Mouse (Mus musculus) mouse trophoblast stem cell (cell line): ENCODE results near the gene Lrrn4cl.
"Not testable (repeated sequence)": the region's sequence is repeated elsewhere in the genome, so short reads cannot be mapped to it uniquely, and the experiment has no call there.

Experiments
- in situ Hi-C, 2 experiments: fragments of 300-500 bp; cut with MseI, MboI; formaldehyde crosslinking; loops; 2 replicates in 1 of 2; 3 replicates in 1 of 2; pipeline ENCODE4 v1.15.1; 2025

Gene Lrrn4cl

GRCm38 (mm10) chr19:8838041-8838730, 12.4 kb upstream of the Lrrn4cl start:
- in situ Hi-C loops, result no loop called here

GRCm38 (mm10) chr19:8839103-8839907, 11.3 kb upstream of the Lrrn4cl start, which contains the start of gene Gng3:
Gng3 (minus strand) TSS chr19:8839194.
- in situ Hi-C loops, result no loop called here

DNA sequence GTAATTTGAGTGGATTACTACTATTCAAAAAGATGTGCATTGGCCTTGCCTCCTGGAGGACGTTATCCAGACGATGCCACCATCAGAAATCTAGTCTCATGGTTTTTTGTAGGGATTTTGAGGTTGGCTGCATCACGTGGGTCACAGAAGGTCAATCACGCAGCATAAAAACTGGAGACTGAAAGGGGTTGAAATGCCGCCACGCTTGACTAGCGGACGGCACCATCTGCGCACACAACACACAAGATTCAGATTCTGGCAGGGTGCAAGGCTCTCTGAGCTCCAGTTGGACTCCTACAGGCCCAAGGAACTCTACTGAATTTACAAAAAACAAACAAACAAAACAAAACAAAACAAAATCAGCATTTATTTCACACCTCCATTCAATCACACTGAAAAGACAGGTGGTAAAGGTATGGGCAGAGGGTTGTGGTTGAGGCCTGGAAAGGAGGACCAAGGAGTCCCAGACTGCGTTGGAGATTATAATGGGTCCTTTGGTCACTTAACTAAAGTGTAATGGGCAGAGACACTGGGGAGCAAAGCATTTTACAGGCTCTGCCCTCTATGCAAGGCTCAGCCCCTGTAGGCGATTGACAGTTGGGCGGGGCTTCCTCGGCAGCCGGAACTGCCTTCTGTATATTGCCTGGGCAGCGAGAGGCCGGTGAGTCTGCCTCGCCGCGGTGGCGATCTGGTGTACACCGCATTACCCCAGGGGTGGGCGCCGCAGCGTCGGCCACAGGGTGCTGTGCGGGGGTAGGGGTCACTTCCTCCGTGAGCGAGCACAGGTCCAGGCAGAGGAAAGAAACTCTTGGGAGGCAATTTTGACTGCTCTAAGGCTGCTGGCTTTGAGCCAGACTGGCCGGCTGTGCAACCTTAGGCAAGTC, 10.4 kb upstream of the Lrrn4cl start:
- in situ Hi-C loops, result no loop called here

DNA sequence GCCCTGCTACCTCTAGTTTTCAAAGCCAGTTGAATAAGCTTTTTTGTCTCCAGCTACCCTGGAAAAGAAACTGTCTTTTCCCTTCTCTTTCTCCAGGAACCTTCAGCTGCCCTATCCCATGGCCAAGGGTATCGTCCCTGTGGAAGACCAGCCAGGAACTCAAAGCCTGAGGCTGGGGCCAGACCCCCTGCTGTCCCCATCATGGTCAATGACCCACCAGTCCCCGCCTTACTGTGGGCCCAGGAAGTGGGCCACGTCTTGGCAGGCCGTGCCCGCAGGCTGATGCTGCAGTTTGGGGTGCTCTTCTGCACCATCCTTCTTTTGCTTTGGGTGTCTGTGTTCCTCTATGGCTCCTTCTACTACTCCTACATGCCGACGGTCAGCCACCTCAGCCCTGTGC, 9.6 kb upstream of the Lrrn4cl start:
- in situ Hi-C loops, result no loop called here

DNA sequence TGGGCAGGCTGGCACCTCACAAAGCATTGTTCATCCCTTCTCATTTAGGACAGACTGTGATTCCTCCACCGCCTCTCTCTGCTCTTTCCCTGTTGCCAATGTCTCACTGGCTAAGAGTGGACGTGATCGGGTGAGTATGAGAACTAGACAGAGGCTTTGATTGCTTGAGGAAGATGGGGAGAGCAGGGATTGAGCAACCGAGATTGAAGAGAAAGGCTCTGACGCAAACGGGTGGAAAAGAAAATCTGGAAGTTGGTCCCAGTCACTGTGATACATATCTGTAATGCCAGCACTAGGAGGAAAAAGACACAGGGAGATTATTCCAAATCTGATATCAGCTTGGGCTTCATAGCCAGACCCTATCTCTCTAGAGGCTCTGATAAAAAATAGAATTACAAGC, 7.6 kb upstream of the Lrrn4cl start:
- in situ Hi-C loops, result no loop called here

GRCm38 (mm10) chr19:8844371-8845129, 6.0 kb upstream of the Lrrn4cl start:
- in situ Hi-C loops, result no loop called here

GRCm38 (mm10) chr19:8848356-8848755, 2.2 kb upstream of the Lrrn4cl start:
- in situ Hi-C loops, result no loop called here

DNA sequence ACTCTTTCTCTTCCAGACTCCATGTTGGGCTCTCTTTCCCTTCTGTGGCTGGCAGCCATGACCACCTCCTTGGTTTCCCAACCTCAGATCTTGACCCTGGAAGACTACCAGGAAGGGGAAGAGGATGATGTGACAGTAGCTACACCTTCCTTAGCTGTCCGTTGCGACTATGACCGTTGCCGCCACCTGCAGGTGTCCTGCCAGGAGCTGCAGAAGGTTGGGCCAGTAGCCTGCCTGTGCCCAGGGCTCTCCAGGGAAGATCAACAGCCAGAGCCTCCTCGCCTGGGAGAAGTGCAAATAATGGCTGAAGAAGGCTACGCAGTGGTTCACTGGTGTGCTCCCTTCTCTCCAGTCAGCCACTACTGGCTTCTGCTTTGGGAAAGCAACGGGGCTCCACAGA, 1.1 kb downstream of the Lrrn4cl start:
- in situ Hi-C loops, result loop anchor here in 1 of 2 experiments (10.0 kb wide), 1 partner anchor 253 kb away; no protein-coding TSS in a partner anchor

- in situ Hi-C loops, result loop anchor here in 1 of 2 experiments (10.0 kb wide), 1 partner anchor 252 kb away; no protein-coding TSS in a partner anchor
These were observed 1.8 kb downstream of the Lrrn4cl start for GRCm38 (mm10) chr19:8852236-8852928.

- in situ Hi-C loops, result loop anchor here in 1 of 2 experiments (10.0 kb wide), 1 partner anchor 252 kb away; no protein-coding TSS in a partner anchor
These were observed 2.5 kb downstream of the Lrrn4cl start for GRCm38 (mm10) chr19:8853117-8853516.

GRCm38 (mm10) chr19:8857689-8858088, 7.1 kb downstream of the Lrrn4cl start:
- in situ Hi-C loops, result loop anchor here (5.0 to 10.0 kb wide), 2 partner anchors 247 to 255 kb away; no protein-coding TSS in a partner anchor

GRCm38 (mm10) chr19:8859018-8859417, 8.4 kb downstream of the Lrrn4cl start:
- in situ Hi-C loops, result loop anchor here (5.0 to 10.0 kb wide), 2 partner anchors 246 to 253 kb away; no protein-coding TSS in a partner anchor

DNA sequence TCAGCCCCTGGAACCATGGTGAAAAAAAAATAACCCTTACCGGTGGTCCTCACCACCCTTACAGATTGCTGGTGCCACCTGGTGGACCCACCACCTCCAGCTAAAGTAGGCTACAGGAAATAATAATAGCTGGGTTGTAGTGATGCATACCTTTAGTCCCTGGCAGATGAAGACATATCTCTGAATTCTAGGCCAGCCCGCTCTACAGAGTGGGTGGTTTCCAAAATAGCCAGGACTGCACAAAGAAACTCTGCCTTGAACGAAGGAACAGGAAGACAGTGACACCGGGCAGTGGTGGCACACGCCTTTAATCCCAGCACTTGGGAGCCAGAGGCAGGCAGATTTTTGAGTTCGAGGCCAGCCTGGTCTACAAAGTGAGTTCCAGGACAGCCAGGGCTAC, 13.7 kb downstream of the Lrrn4cl start:
- in situ Hi-C loops, result no loop called here

DNA sequence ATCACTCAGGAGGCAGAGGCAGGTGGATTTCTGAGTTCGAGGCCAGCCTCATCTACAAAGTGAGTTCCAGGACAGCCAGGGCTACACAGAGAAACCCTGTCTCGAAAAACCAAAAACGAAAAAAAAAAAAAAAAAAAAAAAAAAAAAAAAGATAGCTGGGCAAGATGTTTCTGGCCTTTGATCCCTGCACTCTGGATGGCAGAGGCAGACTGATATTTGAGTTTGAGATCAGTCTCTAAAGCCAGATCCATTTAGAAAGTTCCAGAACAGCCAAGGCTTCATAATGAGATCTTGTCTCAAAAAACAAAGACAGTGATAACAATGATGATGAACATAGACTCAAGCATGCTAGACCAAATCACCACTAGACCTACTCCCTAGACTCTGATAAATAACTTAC, 19.8 kb downstream of the Lrrn4cl start:
- in situ Hi-C loops, result not testable (repeated sequence)

GRCm38 (mm10) chr19:8870838-8871237, 20.3 kb downstream of the Lrrn4cl start:
- in situ Hi-C loops, result no loop called here

DNA sequence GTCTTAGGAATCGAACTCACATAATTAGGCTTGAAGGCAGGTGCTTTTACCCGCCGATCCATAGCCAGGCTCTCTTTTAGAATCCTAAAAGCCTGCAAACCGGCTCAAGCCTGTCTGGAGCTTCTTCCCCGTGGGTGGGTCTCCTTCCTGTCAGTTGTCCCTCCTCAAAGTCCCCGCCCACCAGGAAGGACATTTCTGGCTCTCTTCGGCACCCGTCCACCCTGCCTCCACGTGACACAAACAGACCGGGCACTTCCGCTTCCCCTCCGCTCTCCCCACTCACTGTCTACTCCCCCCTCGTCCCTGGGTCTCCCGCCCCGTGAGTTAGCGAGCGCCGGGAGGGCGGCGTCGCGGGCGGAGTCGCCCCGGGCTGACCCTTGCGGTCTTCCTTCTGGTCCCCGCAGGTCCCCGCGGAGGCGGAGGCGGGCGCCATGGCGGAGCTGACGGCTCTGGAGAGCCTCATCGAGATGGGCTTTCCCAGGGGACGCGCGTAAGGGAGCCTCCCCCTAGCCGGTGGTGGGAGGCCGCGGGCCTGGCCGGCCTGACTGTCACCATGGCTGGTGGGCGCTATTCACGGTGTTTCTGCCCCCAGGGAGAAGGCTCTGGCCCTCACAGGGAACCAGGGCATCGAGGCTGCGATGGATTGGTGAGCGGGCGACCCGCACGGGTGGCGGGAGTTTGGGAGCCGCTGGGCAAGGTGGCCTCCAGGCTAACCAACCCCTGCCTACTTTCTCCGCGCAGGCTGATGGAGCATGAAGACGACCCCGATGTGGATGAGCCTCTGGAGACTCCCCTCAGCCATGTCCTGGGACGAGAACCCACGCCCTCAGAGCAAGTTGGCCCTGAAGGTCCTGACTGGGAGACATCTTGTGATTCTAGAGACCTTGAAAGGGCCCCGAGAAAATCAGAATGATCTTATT, 21.0 kb downstream of the Lrrn4cl start, which contains the start of gene Ubxn1:
Ubxn1 (plus strand) TSS at position 230 of the 920 bp plus-strand sequence.
- in situ Hi-C loops, result no loop called here

DNA sequence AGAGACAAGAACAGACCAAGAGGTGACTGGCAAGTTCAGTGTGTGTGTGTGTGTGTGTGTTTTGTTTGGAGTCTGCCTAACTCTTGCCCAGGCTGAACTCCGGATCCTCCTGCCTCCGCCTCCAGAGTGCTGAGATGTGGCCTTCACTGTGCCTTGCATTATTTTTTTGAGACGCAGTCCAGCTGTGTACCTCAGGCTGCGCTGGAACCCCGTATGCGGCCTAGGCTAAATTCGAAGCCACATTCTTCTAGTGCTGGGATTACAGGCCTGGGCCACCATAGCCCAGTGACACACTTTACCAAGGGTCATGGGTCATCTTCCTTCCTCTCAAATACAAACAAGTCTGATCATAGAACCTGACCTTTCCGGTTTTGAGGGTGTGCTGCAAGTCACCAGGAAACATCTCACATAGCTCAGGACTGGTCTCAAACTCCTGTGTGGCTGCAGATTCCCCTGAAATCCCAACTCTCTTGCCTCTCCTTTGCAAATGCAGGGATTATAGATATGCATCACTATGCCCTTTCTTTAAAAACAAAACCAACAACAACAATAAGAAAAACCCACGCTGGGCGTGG, 21.8 kb downstream of the Lrrn4cl start:
- in situ Hi-C loops, result no loop called here

DNA sequence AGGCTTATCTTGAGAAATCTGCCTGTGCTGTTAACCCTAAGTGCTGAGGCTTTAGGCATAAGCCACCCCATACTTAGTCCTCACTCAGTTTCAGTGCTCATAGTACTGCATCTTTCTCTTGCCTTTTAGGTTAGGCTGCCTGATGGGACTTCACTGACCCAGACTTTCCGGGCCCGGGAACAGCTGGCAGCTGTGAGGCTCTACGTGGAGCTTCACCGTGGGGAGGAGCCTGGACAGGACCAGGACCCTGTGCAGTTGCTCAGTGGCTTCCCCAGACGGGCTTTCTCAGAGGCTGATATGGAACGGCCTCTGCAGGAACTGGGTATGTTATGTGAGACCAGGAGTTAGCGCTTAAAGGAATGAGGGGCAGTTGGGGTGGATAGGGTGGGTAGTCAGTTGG, 24.5 kb downstream of the Lrrn4cl start:
- in situ Hi-C loops, result no loop called here
